Mouse (Mus musculus) stomach, embryonic 15.5 days (tissue): Measurements from ENCODE around the gene Sectm1a. TPM values are rescaled to one million over a fixed set of nuclear protein-coding genes. Genes with fewer than 3 reads are reported as not detected.
A peak's percentile ranks its signal among the peaks of the same experiment; 100 is the strongest.
"Not testable (repeated sequence)": the region's sequence is repeated elsewhere in the genome, so short reads cannot be mapped to it uniquely, and the experiment has no call there.

ENCODE experiments used
- ATAC-seq: fragments of 200-750 bp; cut with Nextera tagmentation; 2 replicates; pipeline ENCODE4 v1.8.0; 2017; ENCODE audit warnings: low read depth, moderate number of reproducible peaks, moderate TSS enrichment; ENCODE audit not compliant: insufficient read depth, low FRiP score
- H3K27ac ChIP-seq: fragments of 300-500 bp; sonication (generic); 2 replicates; pipeline ENCODE4 v1.5.1; 2015; ENCODE audit warnings: mild to moderate bottlenecking, inconsistent platforms
- H3K27me3 ChIP-seq: fragments of 300-500 bp; sonication (generic); replicated peaks from 2 replicates; pipeline ENCODE4 v1.6.1; 2015; ENCODE audit warnings: inconsistent platforms
- H3K36me3 ChIP-seq: fragments of 300-500 bp; sonication (generic); 2 replicates; pipeline ENCODE4 v1.6.1; 2015; ENCODE audit warnings: inconsistent platforms
- H3K4me1 ChIP-seq: fragments of 300-500 bp; sonication (generic); 2 replicates; pipeline ENCODE4 v1.6.1; 2015; ENCODE audit warnings: inconsistent platforms
- H3K4me2 ChIP-seq: fragments of 300-500 bp; sonication (generic); 2 replicates; pipeline ENCODE4 v1.6.1; 2015; ENCODE audit warnings: mild to moderate bottlenecking, inconsistent platforms
- H3K4me3 ChIP-seq: fragments of 300-500 bp; sonication (generic); replicated peaks from 2 replicates; pipeline ENCODE4 v1.5.1; 2015; ENCODE audit warnings: inconsistent platforms
- H3K9ac ChIP-seq: fragments of 300-500 bp; sonication (generic); 2 replicates; pipeline ENCODE4 v1.6.1; 2015; ENCODE audit warnings: inconsistent platforms
- H3K9me3 ChIP-seq: fragments of 300-500 bp; sonication (generic); 2 replicates; pipeline ENCODE4 v1.6.1; 2016; ENCODE audit warnings: inconsistent platforms
- WGBS: fragments of 180-500 bp; shearing (Covaris S2); methylation state at CpG from one replicate; pipeline ENCODE4 v1.1.7; 2015; 5-methylcytosine and 5-hydroxymethylcytosine counted together
- polyA plus RNA-seq: library from polyadenylated mRNA; unstranded; fragments of >200 nt; fragmentation: Nextera tagmentation; extraction: Ambion mirVana; gene quantifications from 2 replicates; pipeline ENCODE4 v1.2.1, GENCODE M21; 2015

Gene Sectm1a
- polyA plus RNA-seq, 1 experiment from 2014 or later, result 0.57 TPM

GRCm38 (mm10) chr11:121059471-121059870 lies 21.5 kb downstream of the Sectm1a start:
- Histone ChIP-seq H3K36me3 (no peaks in the 10 kb centered on the region), H3K9ac (no peak overlapping the region), H3K4me3 (no peak overlapping the region), H3K4me1 (peaks cover 3% of the 10 kb centered on the region; the same call in 1 of the 2 replicates), H3K9me3 (no peaks in the 10 kb centered on the region), H3K27ac (no peak overlapping the region), H3K27me3 (no peaks in the 10 kb centered on the region), H3K4me2 (no peak overlapping the region)
- WGBS, result 86% methylated on average over 4 of the region's 4 CpGs
- no peak for ATAC-seq

GRCm38 (mm10) chr11:121058956-121059355 lies 22.1 kb downstream of the Sectm1a start:
- Histone ChIP-seq H3K36me3 (no peaks in the 10 kb centered on the region), H3K4me2 (no peak overlapping the region), H3K4me3 (no peak overlapping the region), H3K27me3 (no peaks in the 10 kb centered on the region), H3K9ac (no peak overlapping the region), H3K27ac (no peak overlapping the region), H3K4me1 (peaks cover 3% of the 10 kb centered on the region; the same call in 1 of the 2 replicates), H3K9me3 (no peaks in the 10 kb centered on the region)
- WGBS, result 90% methylated on average over 4 of the region's 4 CpGs
- ATAC-seq, result no peak

- peak; percentile 43; the same call in 1 of the 2 replicates for ATAC-seq
- H3K9ac ChIP-seq, result no peak overlapping the region
- H3K27ac ChIP-seq, result no peak overlapping the region
These were observed 22.9 kb downstream of the Sectm1a start for GRCm38 (mm10) chr11:121058122-121058521.

GRCm38 (mm10) chr11:121056536-121057236 lies 24.3 kb downstream of the Sectm1a start:
- no peaks in the 10 kb centered on the region for H3K27me3 ChIP-seq
- H3K4me3 ChIP-seq, result no peak overlapping the region
- H3K27ac ChIP-seq, result no peak overlapping the region; the same call in 1 of the 2 replicates
- 47% methylated on average over 7 of the region's 7 CpGs for WGBS
- no peaks in the 10 kb centered on the region for H3K9me3 ChIP-seq
- peaks cover 3% of the 10 kb centered on the region; the same call in 1 of the 2 replicates for H3K4me1 ChIP-seq
- no peak overlapping the region for H3K4me2 ChIP-seq
- H3K36me3 ChIP-seq, result no peaks in the 10 kb centered on the region
- no peak overlapping the region for H3K9ac ChIP-seq
- ATAC-seq, result peak; percentile 54

More at GRCm38 (mm10) chr11:121058122-121058521, 22.9 kb downstream of the Sectm1a start:
- Histone ChIP-seq H3K9me3 (no peaks in the 10 kb centered on the region), H3K4me3 (no peak overlapping the region), H3K4me1 (peaks cover 3% of the 10 kb centered on the region; the same call in 1 of the 2 replicates), H3K4me2 (no peak overlapping the region), H3K36me3 (no peaks in the 10 kb centered on the region), H3K27me3 (no peaks in the 10 kb centered on the region)
- 68% methylated on average over 5 of the region's 5 CpGs for WGBS

- Histone ChIP-seq H3K9me3 (no peaks in the 10 kb centered on the region), H3K4me1 (peaks cover 3% of the 10 kb centered on the region; the same call in 1 of the 2 replicates), H3K36me3 (no peaks in the 10 kb centered on the region), H3K4me3 (no peak overlapping the region), H3K9ac (no peak overlapping the region), H3K27ac (no peak overlapping the region), H3K27me3 (no peaks in the 10 kb centered on the region), H3K4me2 (no peak overlapping the region)
- 11% methylated on average over 8 of the region's 8 CpGs for WGBS
- 0 out of 2 replicates have a peak, but pooled peaks have one; percentile 25 for ATAC-seq
These were observed 27.5 kb downstream of the Sectm1a start for GRCm38 (mm10) chr11:121053536-121053935.

GRCm38 (mm10) chr11:121052387-121052786 lies 28.6 kb downstream of the Sectm1a start:
- no peak overlapping the region for H3K9ac ChIP-seq
- H3K27ac ChIP-seq, result no peak overlapping the region
- no peak overlapping the region for H3K4me2 ChIP-seq
- no peaks in the 10 kb centered on the region for H3K9me3 ChIP-seq
- no peak overlapping the region for H3K4me3 ChIP-seq
- ATAC-seq, result no peak
- 63% methylated on average over 4 of the region's 4 CpGs for WGBS
- no peaks in the 10 kb centered on the region for H3K27me3 ChIP-seq
- H3K4me1 ChIP-seq, result peaks cover 3% of the 10 kb centered on the region; the same call in 1 of the 2 replicates
- no peaks in the 10 kb centered on the region for H3K36me3 ChIP-seq

- Histone ChIP-seq H3K4me3 (no peak overlapping the region), H3K9ac (no peak overlapping the region), H3K9me3 (no peaks in the 10 kb centered on the region), H3K4me1 (peaks cover 3% of the 10 kb centered on the region; the same call in 1 of the 2 replicates), H3K4me2 (no peak overlapping the region), H3K27me3 (no peaks in the 10 kb centered on the region), H3K36me3 (no peaks in the 10 kb centered on the region), H3K27ac (no peak overlapping the region)
- whole genome bisulfite sequencing, result 29% methylated on average over 1 of the region's 1 CpGs
- 0 out of 2 replicates have a peak, but pooled peaks have one; percentile 31 for ATAC-seq
These were observed 29.2 kb downstream of the Sectm1a start for GRCm38 (mm10) chr11:121051793-121052192.

- WGBS, result 54% methylated on average over 1 of the region's 1 CpGs
- no peaks in the 10 kb centered on the region for H3K4me1 ChIP-seq
These were observed 31.2 kb downstream of the Sectm1a start for GRCm38 (mm10) chr11:121049840-121050239.

GRCm38 (mm10) chr11:121047826-121048399 lies 33.1 kb downstream of the Sectm1a start:
- H3K36me3 ChIP-seq, result no peaks in the 10 kb centered on the region
- H3K4me3 ChIP-seq, result no peak overlapping the region
- no peak overlapping the region for H3K4me2 ChIP-seq
- H3K9me3 ChIP-seq, result no peaks in the 10 kb centered on the region
- no peaks in the 10 kb centered on the region for H3K4me1 ChIP-seq
- H3K9ac ChIP-seq, result no peak overlapping the region
- H3K27ac ChIP-seq, result no peak overlapping the region
- no peaks in the 10 kb centered on the region for H3K27me3 ChIP-seq
- no peak for ATAC-seq
- whole genome bisulfite sequencing, result 56% methylated on average over 2 of the region's 2 CpGs

More at GRCm38 (mm10) chr11:121049840-121050239, 31.2 kb downstream of the Sectm1a start:
- Histone ChIP-seq H3K9me3 (no peaks in the 10 kb centered on the region), H3K9ac (no peak overlapping the region), H3K27ac (no peak overlapping the region), H3K4me3 (no peak overlapping the region), H3K27me3 (no peaks in the 10 kb centered on the region), H3K36me3 (no peaks in the 10 kb centered on the region), H3K4me2 (no peak overlapping the region)
- no peak for ATAC-seq

- WGBS, result 61% methylated on average over 1 of the region's 1 CpGs
- Histone ChIP-seq H3K4me1 (no peaks in the 10 kb centered on the region), H3K9me3 (no peaks in the 10 kb centered on the region), H3K9ac (no peak overlapping the region), H3K27me3 (no peaks in the 10 kb centered on the region), H3K36me3 (no peaks in the 10 kb centered on the region), H3K4me3 (no peak overlapping the region), H3K4me2 (no peak overlapping the region), H3K27ac (no peak overlapping the region)
- no peak for ATAC-seq
These were observed 35.7 kb downstream of the Sectm1a start for GRCm38 (mm10) chr11:121045286-121045685.

- H3K9me3 ChIP-seq, H3K4me1 ChIP-seq, H3K36me3 ChIP-seq, H3K4me3 ChIP-seq, H3K4me2 ChIP-seq, H3K27ac ChIP-seq, H3K9ac ChIP-seq, H3K27me3 ChIP-seq, ATAC-seq: not testable (repeated sequence)
- WGBS, result 52% methylated on average over 1 of the region's 1 CpGs
These were observed 38.0 kb downstream of the Sectm1a start for GRCm38 (mm10) chr11:121043025-121043424.

GRCm38 (mm10) chr11:121042480-121042879 lies 38.5 kb downstream of the Sectm1a start:
- no peaks in the 10 kb centered on the region for H3K27me3 ChIP-seq
- H3K4me3 ChIP-seq, result no peak overlapping the region
- no peak for ATAC-seq
- no peaks in the 10 kb centered on the region for H3K9me3 ChIP-seq
- H3K9ac ChIP-seq, result no peak overlapping the region
- WGBS, result 74% methylated on average over 4 of the region's 4 CpGs
- H3K4me1 ChIP-seq, result no peaks in the 10 kb centered on the region
- no peaks in the 10 kb centered on the region for H3K36me3 ChIP-seq
- H3K4me2 ChIP-seq, result no peak overlapping the region
- no peak overlapping the region for H3K27ac ChIP-seq
